Mouse (Mus musculus): ENCODE measurements at regions not wholly inside any gene's neighbourhood (a gene's known extent, or its start where the extent isn't known, plus 50 kb on each side); places are given as distances from the start of the nearest gene placed in this dataset.

GRCm38 (mm10) chr14:103417110-103418061 lies 70.8 kb upstream of the Mycbp2 start:
- WGBS = 80% methylated on average over 12 of the region's 12 CpGs
- Histone ChIP-seq H3K4me2 (no peak overlapping the region), H3K4me1 (0 out of 2 replicates have a peak, but pooled peaks cover 4% of the 10 kb centered on the region), H3K36me3 (no peaks in the 10 kb centered on the region), H3K9ac (no peak overlapping the region), H3K4me3 (no peak overlapping the region), H3K27ac (no peak overlapping the region), H3K27me3 (no peaks in the 10 kb centered on the region), H3K9me3 (no peaks in the 10 kb centered on the region)
- ATAC-seq (ENCODE audit: borderline replicate concordance, extremely low read depth, low FRiP score, low TSS enrichment) = no peak

- Histone ChIP-seq H3K36me3 (no peaks in the 10 kb centered on the region), H3K27me3 (no peaks in the 10 kb centered on the region), H3K9me3 (no peaks in the 10 kb centered on the region), H3K4me2 (no peak overlapping the region), H3K4me1 (no peaks in the 10 kb centered on the region), H3K4me3 (no peak overlapping the region), H3K27ac (no peak overlapping the region), H3K9ac (no peak overlapping the region)
- no peak for ATAC-seq (ENCODE audit: borderline replicate concordance, extremely low read depth, low FRiP score, low TSS enrichment)
- 82% methylated on average over 2 of the region's 2 CpGs for WGBS
These were observed 58.0 kb upstream of the Mycbp2 start for GRCm38 (mm10) chr14:103404611-103405010.

GRCm38 (mm10) chr14:103403054-103403453 lies 56.4 kb upstream of the Mycbp2 start:
- 62% methylated on average over 3 of the region's 3 CpGs for WGBS
- H3K4me1 ChIP-seq = no peaks in the 10 kb centered on the region

GRCm38 (mm10) chr14:103401983-103402382 lies 55.4 kb upstream of the Mycbp2 start:
- no peak overlapping the region for H3K9ac ChIP-seq
- H3K4me2 ChIP-seq = no peak overlapping the region
- no peaks in the 10 kb centered on the region for H3K36me3 ChIP-seq
- 87% methylated on average over 2 of the region's 2 CpGs for WGBS
- no peak for ATAC-seq (ENCODE audit: borderline replicate concordance, extremely low read depth, low FRiP score, low TSS enrichment)
- no peaks in the 10 kb centered on the region for H3K27me3 ChIP-seq
- H3K4me1 ChIP-seq = no peaks in the 10 kb centered on the region
- H3K4me3 ChIP-seq = no peak overlapping the region
- H3K27ac ChIP-seq = no peak overlapping the region
- H3K9me3 ChIP-seq = no peaks in the 10 kb centered on the region

More at GRCm38 (mm10) chr14:103403054-103403453, 56.4 kb upstream of the Mycbp2 start:
- Histone ChIP-seq H3K27me3 (no peaks in the 10 kb centered on the region), H3K4me3 (no peak overlapping the region), H3K9me3 (no peaks in the 10 kb centered on the region), H3K27ac (no peak overlapping the region), H3K4me2 (no peak overlapping the region), H3K9ac (no peak overlapping the region), H3K36me3 (no peaks in the 10 kb centered on the region)
- no peak for ATAC-seq (ENCODE audit: borderline replicate concordance, extremely low read depth, low FRiP score, low TSS enrichment)

GRCm38 (mm10) chr14:103401280-103401679 lies 54.7 kb upstream of the Mycbp2 start:
- H3K4me1 ChIP-seq = no peaks in the 10 kb centered on the region
- no peaks in the 10 kb centered on the region for H3K36me3 ChIP-seq
- H3K27me3 ChIP-seq = no peaks in the 10 kb centered on the region
- no peak overlapping the region for H3K4me2 ChIP-seq
- H3K4me3 ChIP-seq = no peak overlapping the region
- H3K9ac ChIP-seq = no peak overlapping the region
- no peaks in the 10 kb centered on the region for H3K9me3 ChIP-seq
- 81% methylated on average over 2 of the region's 2 CpGs for WGBS
- H3K27ac ChIP-seq = no peak overlapping the region
- no peak for ATAC-seq (ENCODE audit: borderline replicate concordance, extremely low read depth, low FRiP score, low TSS enrichment)

- no peak for ATAC-seq (ENCODE audit: borderline replicate concordance, extremely low read depth, low FRiP score, low TSS enrichment)
- Histone ChIP-seq H3K36me3 (no peaks in the 10 kb centered on the region), H3K4me3 (no peak overlapping the region), H3K27ac (no peak overlapping the region), H3K4me2 (no peak overlapping the region), H3K9ac (no peak overlapping the region), H3K27me3 (no peaks in the 10 kb centered on the region), H3K9me3 (no peaks in the 10 kb centered on the region), H3K4me1 (no peaks in the 10 kb centered on the region)
- WGBS = 75% methylated on average over 1 of the region's 1 CpGs
These were observed 51.8 kb upstream of the Mycbp2 start for GRCm38 (mm10) chr14:103398401-103398800.
